Mouse (Mus musculus): Measurements from ENCODE around the gene Numb.

DNA sequence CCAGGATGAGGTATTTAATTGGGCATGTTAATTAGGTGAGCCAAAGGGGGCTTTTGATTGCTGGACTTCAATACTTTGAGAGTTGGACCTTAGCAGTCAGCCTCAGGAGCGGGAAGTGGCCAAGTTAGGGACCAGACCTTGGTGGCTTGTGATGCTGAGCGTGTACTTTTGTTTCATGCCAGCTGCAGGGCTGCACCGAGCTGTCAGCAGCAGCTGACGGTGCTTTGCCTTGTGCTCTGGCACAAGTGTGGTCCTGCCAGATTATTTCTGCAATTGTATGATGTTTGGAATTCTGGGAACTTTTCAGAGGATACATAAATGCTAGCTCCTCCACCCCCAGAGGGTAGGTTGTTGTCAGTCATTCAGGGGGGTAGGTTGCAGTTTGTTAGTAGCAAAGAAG lies 136.4 kb downstream of the Numb start:
- TF ChIP-seq CTCF (IDR thresholded peaks at IDR 0.05) (no peak), EP300 (IDR thresholded peaks at IDR 0.05) (no peak)

Data from lung, postnatal 0 days (tissue).